Mouse (Mus musculus) midbrain, embryonic 15.5 days (tissue): ENCODE results near the gene Ednrb. TPM values are rescaled to one million over a fixed set of nuclear protein-coding genes. Genes with fewer than 3 reads are reported as not detected.

Source experiments
- ATAC-seq: fragments of 200-750 bp; cut with Nextera tagmentation; replicated peaks from 2 replicates; pipeline ENCODE4 v1.8.0; 2017; ENCODE audit warnings: moderate TSS enrichment
- H3K27ac ChIP-seq: fragments of 300-500 bp; sonication (generic); 2 replicates; pipeline ENCODE4 v1.5.1; 2015; ENCODE audit warnings: mild to moderate bottlenecking, inconsistent platforms
- H3K27me3 ChIP-seq: fragments of 300-500 bp; sonication (generic); replicated peaks from 2 replicates; pipeline ENCODE4 v1.6.1; 2015; ENCODE audit warnings: inconsistent platforms
- H3K36me3 ChIP-seq: fragments of 300-500 bp; sonication (generic); replicated peaks from 2 replicates; pipeline ENCODE4 v1.6.1; 2015; ENCODE audit warnings: inconsistent platforms
- H3K4me1 ChIP-seq: fragments of 300-500 bp; sonication (generic); 2 replicates; pipeline ENCODE4 v1.6.1; 2015; ENCODE audit warnings: inconsistent platforms
- H3K4me2 ChIP-seq: fragments of 300-500 bp; sonication (generic); 2 replicates; pipeline ENCODE4 v1.6.1; 2015; ENCODE audit warnings: inconsistent platforms, mild to moderate bottlenecking, moderate library complexity
- H3K4me3 ChIP-seq: fragments of 300-500 bp; sonication (generic); 2 replicates; pipeline ENCODE4 v1.5.1; 2015; ENCODE audit warnings: mild to moderate bottlenecking, inconsistent platforms
- H3K9ac ChIP-seq: fragments of 300-500 bp; sonication (generic); 2 replicates; pipeline ENCODE4 v1.6.1; 2015; ENCODE audit warnings: mild to moderate bottlenecking, inconsistent platforms
- H3K9me3 ChIP-seq: fragments of 300-500 bp; sonication (generic); 2 replicates; pipeline ENCODE4 v1.6.1; 2016; ENCODE audit warnings: inconsistent platforms
- WGBS: fragments of 180-500 bp; shearing (Covaris S2); methylation state at CpG from one replicate; pipeline ENCODE4 v1.1.7; 2015; ENCODE audit warnings: mixed read lengths; 5-methylcytosine and 5-hydroxymethylcytosine counted together
- polyA plus RNA-seq: library from polyadenylated mRNA; unstranded; fragments of >200 nt; fragmentation: Nextera tagmentation; extraction: Ambion mirVana; gene quantifications from 2 replicates; pipeline ENCODE4 v1.2.1, GENCODE M21; 2015

The Ednrb gene
- 84.8 and 94.4 TPM in 2 replicates for polyA plus RNA-seq

DNA sequence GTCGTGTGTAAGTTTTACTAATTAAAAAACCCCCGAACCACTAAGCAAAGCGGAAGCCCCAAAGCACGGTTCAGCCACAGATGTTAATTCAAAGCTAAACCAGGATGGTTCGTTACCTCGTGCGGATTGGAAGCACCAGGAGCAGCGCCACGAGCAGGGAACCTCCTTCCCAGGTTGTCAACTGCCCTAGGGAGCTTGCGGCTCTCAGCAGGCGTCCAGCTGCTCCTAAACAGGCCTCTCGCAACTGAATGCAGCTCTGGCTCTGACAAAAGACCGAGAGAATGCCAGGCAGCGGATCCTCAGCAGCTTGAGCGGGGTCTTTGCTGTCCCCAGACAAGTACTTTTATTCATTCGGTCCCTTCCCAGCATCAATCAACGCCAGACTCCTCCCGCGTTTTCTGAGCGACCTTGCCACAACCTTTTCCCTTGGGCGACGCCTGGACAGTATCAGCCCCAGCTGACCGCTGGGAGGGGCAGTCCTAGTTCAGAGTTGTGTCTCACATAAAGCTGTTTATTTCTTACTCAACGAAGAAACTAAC, at the start of gene Ednrb:
Gene Ednrb (minus strand): TSS at position 392 of the 539 bp plus-strand sequence.
- Histone ChIP-seq H3K4me3 (peak within 1 kb of the TSS; percentile 57), H3K9me3 (no peaks in the 10 kb centered on the region), H3K27ac (peak within 1 kb of the TSS; percentile 60), H3K36me3 (no peaks in the 10 kb centered on the region), H3K27me3 (no peaks in the 10 kb centered on the region), H3K9ac (peak within 1 kb of the TSS; percentile 48), H3K4me1 (peaks cover 19% of the 10 kb centered on the region), H3K4me2 (peak within 1 kb of the TSS; percentile 99)
- under 1% methylated on average over 24 of the region's 24 CpGs for WGBS
- peak; percentile 73 for ATAC-seq

DNA sequence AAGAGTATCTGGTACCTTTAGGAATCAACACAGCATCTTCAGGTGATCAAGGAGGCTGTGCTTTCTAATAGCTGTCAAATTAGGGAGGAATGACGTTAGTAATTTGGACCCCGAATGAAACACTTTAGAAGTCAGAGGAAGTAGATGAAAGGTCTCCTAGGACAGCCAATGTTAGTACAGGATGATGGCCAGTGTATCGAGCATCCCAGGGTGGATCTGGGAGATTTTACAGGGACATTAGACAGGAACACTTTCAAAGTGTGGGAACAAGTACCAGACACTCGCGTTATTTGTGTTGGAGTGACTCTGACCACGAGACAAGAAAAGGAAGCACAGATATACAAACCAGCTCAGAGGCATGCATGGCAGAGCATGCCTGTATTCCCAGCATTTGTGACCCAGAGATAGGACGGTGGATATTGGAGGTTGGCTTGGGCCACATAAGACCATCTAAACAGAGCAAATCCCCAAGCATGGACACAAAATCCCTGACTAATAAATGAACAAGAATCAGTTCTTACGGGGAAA, 48.3 kb upstream of the Ednrb start:
- Histone ChIP-seq H3K27ac (no peak overlapping the region), H3K4me1 (no peaks in the 10 kb centered on the region), H3K9ac (no peak overlapping the region), H3K27me3 (no peaks in the 10 kb centered on the region), H3K4me3 (no peak overlapping the region), H3K4me2 (no peak overlapping the region), H3K36me3 (no peaks in the 10 kb centered on the region), H3K9me3 (no peaks in the 10 kb centered on the region)
- WGBS: 83% methylated on average over 8 of the region's 8 CpGs
- no peak for ATAC-seq

DNA sequence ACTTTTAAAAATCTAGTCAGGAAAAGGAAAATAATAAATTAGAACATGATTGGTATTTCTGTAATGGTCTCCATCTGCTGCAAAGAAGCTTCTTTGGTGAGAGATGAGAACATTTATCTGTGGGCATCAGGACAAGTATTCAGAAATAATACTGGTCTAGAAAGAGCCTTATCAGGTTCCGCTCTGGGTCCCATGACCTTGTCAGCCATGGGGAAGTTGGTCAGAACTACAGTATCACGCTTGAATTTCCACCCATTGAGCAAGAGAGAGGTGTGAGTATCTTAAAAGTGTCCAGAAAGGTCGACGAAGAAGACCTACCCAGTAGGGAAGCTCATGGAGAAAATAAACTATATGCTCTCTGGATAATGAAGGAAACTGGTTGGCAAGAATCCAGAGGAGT, 46.6 kb upstream of the Ednrb start:
- Histone ChIP-seq H3K27me3 (no peaks in the 10 kb centered on the region), H3K9ac (no peak overlapping the region), H3K27ac (no peak overlapping the region), H3K36me3 (no peaks in the 10 kb centered on the region), H3K4me3 (no peak overlapping the region), H3K4me2 (no peak overlapping the region), H3K9me3 (no peaks in the 10 kb centered on the region), H3K4me1 (no peaks in the 10 kb centered on the region)
- ATAC-seq: no peak
- WGBS: 89% methylated on average over 4 of the region's 4 CpGs

DNA sequence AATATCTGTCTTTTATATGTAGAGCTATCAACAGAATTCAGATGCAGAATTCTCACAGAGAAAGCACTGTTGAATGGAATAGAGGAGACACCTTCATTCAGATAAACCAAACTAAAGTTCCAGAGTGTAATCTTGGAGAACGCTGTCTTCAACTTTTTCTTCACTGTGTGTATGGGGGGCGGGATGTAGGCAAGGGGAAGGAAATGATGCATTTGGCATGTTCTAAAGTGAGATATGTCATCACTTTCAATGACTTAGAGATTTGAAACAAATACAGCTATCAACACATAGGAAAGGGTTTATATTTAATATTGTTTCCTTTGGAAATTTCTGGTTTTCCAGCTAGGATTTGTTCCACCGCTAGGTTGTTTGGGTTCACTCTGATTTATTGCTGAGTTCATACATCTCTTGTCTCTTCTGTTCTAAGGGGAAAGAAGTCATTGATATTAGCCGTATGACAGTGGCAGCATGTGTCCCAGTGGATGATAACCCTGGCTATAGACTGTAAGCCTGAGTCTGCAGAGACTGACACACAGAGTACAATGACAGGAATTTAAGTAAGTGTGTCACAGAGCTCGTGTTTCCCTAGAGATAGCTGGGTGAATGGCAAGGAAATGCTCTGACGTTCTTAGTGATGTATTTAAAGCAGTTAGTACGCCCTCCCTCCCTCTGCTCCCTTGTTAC, 40.8 kb upstream of the Ednrb start:
- H3K4me3 ChIP-seq: no peak overlapping the region
- no peaks in the 10 kb centered on the region for H3K36me3 ChIP-seq
- H3K9me3 ChIP-seq: no peaks in the 10 kb centered on the region
- H3K4me2 ChIP-seq: no peak overlapping the region
- no peak for ATAC-seq
- no peak overlapping the region for H3K27ac ChIP-seq
- no peaks in the 10 kb centered on the region for H3K4me1 ChIP-seq
- 76% methylated on average over 7 of the region's 7 CpGs for WGBS
- no peaks in the 10 kb centered on the region for H3K27me3 ChIP-seq
- H3K9ac ChIP-seq: no peak overlapping the region

DNA sequence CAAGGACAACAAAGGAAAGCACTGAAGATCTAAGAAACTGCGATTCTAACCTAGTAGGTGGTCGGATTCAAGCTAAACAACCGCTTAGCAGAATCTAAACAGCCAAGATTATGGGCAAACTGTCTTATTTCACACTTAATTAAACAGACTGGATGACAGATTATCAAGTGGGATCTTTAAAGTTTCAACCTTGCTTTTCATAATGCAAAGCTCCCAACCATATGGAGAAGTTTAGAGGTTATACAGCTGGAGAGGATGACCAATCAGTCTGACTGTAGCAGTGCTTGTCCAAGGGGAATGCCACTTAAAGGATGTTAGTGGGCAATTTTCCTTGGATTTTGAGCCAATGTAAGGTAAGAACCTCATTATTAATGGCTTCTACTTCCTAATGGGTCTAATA, 38.7 kb upstream of the Ednrb start:
- WGBS: 85% methylated on average over 3 of the region's 3 CpGs
- Histone ChIP-seq H3K4me3 (no peak overlapping the region), H3K27me3 (no peaks in the 10 kb centered on the region), H3K27ac (no peak overlapping the region), H3K9ac (no peak overlapping the region), H3K4me2 (no peak overlapping the region), H3K4me1 (no peaks in the 10 kb centered on the region), H3K9me3 (no peaks in the 10 kb centered on the region), H3K36me3 (no peaks in the 10 kb centered on the region)
- no peak for ATAC-seq

DNA sequence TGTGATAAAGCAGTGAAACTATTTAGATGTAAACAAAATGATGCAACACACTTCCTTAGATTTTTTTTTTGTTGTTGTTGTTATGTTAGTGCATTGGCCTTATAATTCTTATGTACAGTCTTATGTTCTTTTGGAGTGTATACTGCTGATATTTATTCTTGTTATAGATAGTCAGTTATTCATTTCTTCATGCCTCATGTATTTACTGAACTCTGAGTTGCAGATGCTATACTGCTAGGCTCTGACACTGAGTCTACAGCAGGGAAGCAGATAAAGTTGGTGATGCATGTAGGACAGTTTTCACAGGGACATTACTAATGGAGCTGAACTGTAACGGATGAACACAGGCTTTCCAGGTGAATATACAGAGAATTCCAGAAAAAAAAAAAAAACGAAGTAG, 32.9 kb upstream of the Ednrb start:
- WGBS: 86% methylated on average over 2 of the region's 2 CpGs
- no peak overlapping the region for H3K4me3 ChIP-seq
- no peaks in the 10 kb centered on the region for H3K9me3 ChIP-seq
- no peak overlapping the region for H3K4me2 ChIP-seq
- no peaks in the 10 kb centered on the region for H3K36me3 ChIP-seq
- H3K27me3 ChIP-seq: no peaks in the 10 kb centered on the region
- ATAC-seq: no peak
- no peak overlapping the region for H3K9ac ChIP-seq
- H3K27ac ChIP-seq: no peak overlapping the region
- no peaks in the 10 kb centered on the region for H3K4me1 ChIP-seq

DNA sequence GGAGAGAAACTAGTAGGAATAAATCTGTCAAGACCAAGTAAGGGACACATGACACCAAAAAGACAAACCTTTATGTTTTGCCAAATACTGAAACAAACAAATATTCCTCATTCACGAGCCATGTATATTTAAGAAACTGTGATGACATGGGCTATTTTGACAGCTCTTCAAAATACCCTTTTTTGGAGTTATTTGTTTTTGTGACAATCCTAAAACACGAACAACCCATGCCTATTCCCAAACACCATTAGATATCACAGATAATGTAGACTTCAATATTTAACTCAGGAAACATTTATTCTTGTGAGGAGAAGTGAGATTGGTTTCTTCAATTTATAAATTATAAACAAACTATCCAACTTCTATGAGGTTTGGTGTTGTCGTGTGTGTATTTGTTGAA, 32.4 kb upstream of the Ednrb start:
- no peak overlapping the region for H3K9ac ChIP-seq
- 92% methylated on average over 3 of the region's 3 CpGs for WGBS
- no peaks in the 10 kb centered on the region for H3K36me3 ChIP-seq
- no peaks in the 10 kb centered on the region for H3K27me3 ChIP-seq
- H3K27ac ChIP-seq: no peak overlapping the region
- no peak for ATAC-seq
- H3K4me1 ChIP-seq: no peaks in the 10 kb centered on the region
- no peak overlapping the region for H3K4me3 ChIP-seq
- no peaks in the 10 kb centered on the region for H3K9me3 ChIP-seq
- H3K4me2 ChIP-seq: no peak overlapping the region

DNA sequence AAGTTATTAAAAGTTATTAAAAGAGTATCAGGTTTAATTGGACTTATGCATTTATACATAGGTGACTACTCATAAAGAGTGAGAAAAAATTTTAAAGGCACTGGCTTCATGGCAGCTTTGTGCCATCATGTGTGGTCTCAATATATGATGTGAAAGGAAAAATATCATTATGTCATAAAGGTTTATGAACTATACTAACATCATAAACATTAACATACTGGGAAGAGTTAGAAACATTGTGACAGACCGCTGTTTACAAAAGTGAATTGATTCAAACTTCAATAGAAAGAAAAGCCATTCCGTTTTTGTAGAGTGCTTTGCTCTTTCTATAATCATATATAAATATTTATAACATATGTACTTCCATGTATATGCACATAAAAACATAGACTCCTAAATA, 22.4 kb upstream of the Ednrb start:
- Histone ChIP-seq H3K4me3 (no peak overlapping the region), H3K4me2 (no peak overlapping the region), H3K9ac (no peak overlapping the region), H3K27ac (no peak overlapping the region), H3K27me3 (no peaks in the 10 kb centered on the region), H3K36me3 (no peaks in the 10 kb centered on the region), H3K9me3 (no peaks in the 10 kb centered on the region), H3K4me1 (no peaks in the 10 kb centered on the region)
- 86% methylated on average over 2 of the region's 2 CpGs for WGBS
- ATAC-seq: no peak

DNA sequence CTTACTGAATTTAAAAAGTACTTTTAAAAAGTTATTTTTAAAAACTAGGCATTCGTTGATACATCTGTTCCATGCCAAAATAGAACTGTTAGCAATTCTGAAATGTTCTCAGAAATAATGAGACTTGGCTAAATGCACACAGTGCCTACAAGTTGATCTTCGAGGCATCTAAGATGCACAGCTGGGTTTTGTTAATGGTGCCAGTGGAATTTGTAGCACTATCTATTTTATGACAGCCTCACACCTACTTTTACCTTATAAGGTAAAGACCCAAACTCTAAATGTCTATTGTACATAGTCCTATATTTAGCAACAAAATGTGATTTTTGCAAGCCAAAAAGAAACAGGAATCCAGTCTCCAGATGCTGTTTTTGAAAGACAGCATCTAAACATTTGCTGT, 21.0 kb upstream of the Ednrb start:
- Histone ChIP-seq H3K27ac (no peak overlapping the region), H3K4me3 (no peak overlapping the region), H3K4me1 (no peaks in the 10 kb centered on the region), H3K9me3 (no peaks in the 10 kb centered on the region), H3K4me2 (no peak overlapping the region), H3K9ac (no peak overlapping the region), H3K27me3 (no peaks in the 10 kb centered on the region), H3K36me3 (no peaks in the 10 kb centered on the region)
- WGBS: 84% methylated on average over 2 of the region's 2 CpGs
- ATAC-seq: no peak

DNA sequence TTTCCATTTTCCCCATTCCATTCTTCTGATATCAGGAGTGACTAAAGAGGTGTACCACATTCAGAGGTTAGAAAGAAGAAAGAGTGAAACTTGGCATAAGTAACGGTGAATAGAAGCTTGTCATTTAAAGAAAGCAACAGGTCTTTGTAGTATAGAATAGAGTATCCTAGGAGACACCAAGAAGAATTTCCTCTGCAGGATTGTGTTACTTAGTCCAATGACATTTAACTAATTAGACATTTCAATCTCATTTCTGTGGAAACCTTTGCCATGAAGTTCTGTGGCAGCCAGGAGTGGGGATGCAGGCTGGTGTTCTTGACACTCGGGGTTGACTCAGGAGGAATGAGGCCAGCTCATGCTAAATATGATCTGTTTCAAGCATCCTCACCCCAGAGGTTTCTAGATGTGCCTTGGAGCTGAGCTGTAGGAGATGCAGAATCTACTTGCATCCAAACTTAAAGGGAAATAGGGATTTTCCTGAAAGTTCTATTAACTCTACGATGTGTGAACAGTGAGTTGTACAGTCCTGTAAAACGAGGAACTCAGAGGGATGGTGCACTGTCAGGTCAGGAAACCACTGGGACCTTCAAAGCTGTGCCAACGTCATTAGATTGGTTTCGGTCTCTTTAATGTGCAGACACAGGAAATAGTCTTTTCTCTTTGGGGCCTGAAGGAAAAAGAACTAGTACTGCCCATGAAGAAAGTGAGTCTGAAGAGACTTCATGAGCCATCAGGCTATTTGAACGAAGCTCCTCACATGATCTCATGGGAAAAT, 6.1 kb upstream of the Ednrb start:
- H3K4me3 ChIP-seq: no peak overlapping the region
- ATAC-seq: no peak
- H3K4me1 ChIP-seq: peaks cover under 1% of the 10 kb centered on the region; the same call in 1 of the 2 replicates
- H3K4me2 ChIP-seq: no peak overlapping the region
- 60% methylated on average over 7 of the region's 7 CpGs for WGBS
- H3K36me3 ChIP-seq: no peaks in the 10 kb centered on the region
- H3K9ac ChIP-seq: no peak overlapping the region
- no peak overlapping the region for H3K27ac ChIP-seq
- no peaks in the 10 kb centered on the region for H3K27me3 ChIP-seq
- no peaks in the 10 kb centered on the region for H3K9me3 ChIP-seq

DNA sequence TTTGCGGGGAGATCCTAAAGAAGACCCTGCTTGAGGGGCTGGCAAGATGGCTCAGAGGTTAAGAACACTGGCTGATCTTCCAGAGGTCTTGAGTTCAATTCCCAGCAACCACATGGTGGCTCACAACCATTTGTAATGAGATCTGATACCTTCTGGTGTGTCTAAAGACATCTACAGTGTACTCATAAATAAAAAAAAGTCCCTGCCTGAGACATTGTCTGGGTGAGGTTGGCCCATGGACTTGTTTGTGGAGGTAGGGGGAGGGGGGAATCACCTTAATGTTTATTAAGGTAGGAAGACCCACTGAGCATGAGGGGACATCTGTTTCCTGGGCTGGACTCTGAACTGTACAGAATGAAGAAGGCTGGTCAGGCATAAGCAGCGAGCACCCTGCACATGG, 1.5 kb upstream of the Ednrb start:
- H3K27me3 ChIP-seq: no peaks in the 10 kb centered on the region
- H3K4me2 ChIP-seq: no peak overlapping the region
- H3K4me3 ChIP-seq: no peak overlapping the region
- no peak for ATAC-seq
- H3K9me3 ChIP-seq: no peaks in the 10 kb centered on the region
- no peaks in the 10 kb centered on the region for H3K36me3 ChIP-seq
- H3K4me1 ChIP-seq: peaks cover 19% of the 10 kb centered on the region
- no peak overlapping the region for H3K9ac ChIP-seq
- 93% methylated on average over 2 of the region's 2 CpGs for WGBS
- no peak overlapping the region for H3K27ac ChIP-seq

DNA sequence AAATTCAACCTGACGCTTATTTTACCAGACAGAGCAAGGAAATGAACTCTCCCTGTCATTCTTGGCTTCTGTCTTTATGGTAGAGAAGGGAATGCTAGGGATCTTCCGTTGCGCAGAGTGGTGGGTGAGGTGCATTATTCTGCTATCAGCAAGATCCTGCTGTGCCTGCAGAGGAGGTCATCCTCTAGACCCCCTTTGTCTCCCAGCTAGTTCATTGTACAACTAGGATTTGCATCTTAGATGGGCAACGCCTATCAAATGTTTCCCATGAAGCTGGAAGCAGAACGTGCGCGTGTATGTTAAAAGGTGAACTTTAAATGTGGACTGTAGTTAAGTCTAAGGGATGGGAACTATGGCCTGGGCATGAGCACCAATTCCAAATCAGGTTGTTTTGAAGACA, 742 bp upstream of the Ednrb start:
- Histone ChIP-seq H3K4me1 (peaks cover 19% of the 10 kb centered on the region), H3K4me2 (peak overlapping the region; percentile 99; the same call in 1 of the 2 replicates)

More for the DNA sequence above, 742 bp upstream of the Ednrb start:
- no peak overlapping the region for H3K27ac ChIP-seq
- no peaks in the 10 kb centered on the region for H3K27me3 ChIP-seq
- no peaks in the 10 kb centered on the region for H3K36me3 ChIP-seq
- no peak overlapping the region for H3K4me3 ChIP-seq
- WGBS: 43% methylated on average over 7 of the region's 7 CpGs
- no peak overlapping the region for H3K9ac ChIP-seq
- ATAC-seq: no peak
- no peaks in the 10 kb centered on the region for H3K9me3 ChIP-seq
